Mouse (Mus musculus): Measurements from ENCODE around the gene Ebf3. TPM values are rescaled to one million over a fixed set of nuclear protein-coding genes. Genes with fewer than 3 reads are reported as not detected.

Gene Ebf3
- polyA plus RNA-seq, 1 experiment from 2014 or later = 0.02 TPM

- H3K36me3 ChIP-seq (replicated peaks) = no peaks in the 10 kb centered on the region
- ATAC-seq (ENCODE audit: insufficient read depth) = no peak
- 76% methylated on average over 4 of the region's 4 CpGs for WGBS (ENCODE audit: insufficient replicate concordance)
- no peaks in the 10 kb centered on the region for H3K27me3 ChIP-seq
- no peak overlapping the region for H3K9ac ChIP-seq
- H3K9me3 ChIP-seq (replicated peaks) = no peaks in the 10 kb centered on the region
- no peak overlapping the region for H3K4me2 ChIP-seq
- H3K4me1 ChIP-seq (replicated peaks) = no peaks in the 10 kb centered on the region
- H3K4me3 ChIP-seq (replicated peaks) = no peak overlapping the region
- no peak overlapping the region for H3K27ac ChIP-seq (replicated peaks)
These were observed 93.8 kb downstream of the Ebf3 start for GRCm38 (mm10) chr7:137220436-137220835.

- ATAC-seq (ENCODE audit: insufficient read depth) = no peak
- 64% methylated on average over 12 of the region's 12 CpGs for WGBS (ENCODE audit: insufficient replicate concordance)
- no peak overlapping the region for H3K27ac ChIP-seq (replicated peaks)
These were observed 95.5 kb downstream of the Ebf3 start for GRCm38 (mm10) chr7:137218706-137219105.

GRCm38 (mm10) chr7:137213444-137213843, 100.8 kb downstream of the Ebf3 start:
- Histone ChIP-seq H3K36me3 (replicated peaks) (no peaks in the 10 kb centered on the region), H3K9me3 (replicated peaks) (no peaks in the 10 kb centered on the region), H3K9ac (no peak overlapping the region), H3K27me3 (no peaks in the 10 kb centered on the region), H3K4me2 (no peak overlapping the region), H3K4me3 (replicated peaks) (no peak overlapping the region), H3K4me1 (replicated peaks) (no peaks in the 10 kb centered on the region), H3K27ac (replicated peaks) (no peak overlapping the region)
- ATAC-seq (ENCODE audit: insufficient read depth) = no peak
- WGBS (ENCODE audit: insufficient replicate concordance) = 21% methylated on average over 1 of the region's 1 CpGs

More at GRCm38 (mm10) chr7:137218706-137219105, 95.5 kb downstream of the Ebf3 start:
- H3K4me3 ChIP-seq (replicated peaks) = no peak overlapping the region
- H3K4me1 ChIP-seq (replicated peaks) = no peaks in the 10 kb centered on the region
- H3K9ac ChIP-seq = no peak overlapping the region
- no peak overlapping the region for H3K4me2 ChIP-seq
- H3K9me3 ChIP-seq (replicated peaks) = no peaks in the 10 kb centered on the region
- H3K27me3 ChIP-seq = no peaks in the 10 kb centered on the region
- H3K36me3 ChIP-seq (replicated peaks) = no peaks in the 10 kb centered on the region

GRCm38 (mm10) chr7:137211332-137211731, 102.9 kb downstream of the Ebf3 start:
- no peak overlapping the region for H3K4me2 ChIP-seq
- no peak overlapping the region for H3K9ac ChIP-seq
- no peaks in the 10 kb centered on the region for H3K4me1 ChIP-seq (replicated peaks)
- 40% methylated on average over 4 of the region's 4 CpGs for WGBS (ENCODE audit: insufficient replicate concordance)
- ATAC-seq (ENCODE audit: insufficient read depth) = no peak
- no peaks in the 10 kb centered on the region for H3K9me3 ChIP-seq (replicated peaks)
- no peaks in the 10 kb centered on the region for H3K27me3 ChIP-seq
- H3K27ac ChIP-seq (replicated peaks) = no peak overlapping the region
- no peaks in the 10 kb centered on the region for H3K36me3 ChIP-seq (replicated peaks)
- no peak overlapping the region for H3K4me3 ChIP-seq (replicated peaks)

GRCm38 (mm10) chr7:137209688-137210345, 104.4 kb downstream of the Ebf3 start:
- no peak overlapping the region for H3K27ac ChIP-seq (replicated peaks)
- no peaks in the 10 kb centered on the region for H3K27me3 ChIP-seq
- ATAC-seq (ENCODE audit: insufficient read depth) = no peak
- no peaks in the 10 kb centered on the region for H3K9me3 ChIP-seq (replicated peaks)
- no peak overlapping the region for H3K4me2 ChIP-seq
- H3K4me1 ChIP-seq (replicated peaks) = no peaks in the 10 kb centered on the region
- H3K36me3 ChIP-seq (replicated peaks) = no peaks in the 10 kb centered on the region
- no peak overlapping the region for H3K4me3 ChIP-seq (replicated peaks)
- 70% methylated on average over 15 of the region's 15 CpGs for WGBS (ENCODE audit: insufficient replicate concordance)
- no peak overlapping the region for H3K9ac ChIP-seq

GRCm38 (mm10) chr7:137208556-137208955, 105.7 kb downstream of the Ebf3 start:
- H3K9ac ChIP-seq = no peak overlapping the region
- H3K27me3 ChIP-seq = no peaks in the 10 kb centered on the region
- no peaks in the 10 kb centered on the region for H3K36me3 ChIP-seq (replicated peaks)
- H3K27ac ChIP-seq (replicated peaks) = no peak overlapping the region
- H3K4me1 ChIP-seq (replicated peaks) = no peaks in the 10 kb centered on the region
- H3K4me3 ChIP-seq (replicated peaks) = no peak overlapping the region
- no peaks in the 10 kb centered on the region for H3K9me3 ChIP-seq (replicated peaks)
- no peak for ATAC-seq (ENCODE audit: insufficient read depth)
- 41% methylated on average over 5 of the region's 5 CpGs for WGBS (ENCODE audit: insufficient replicate concordance)
- H3K4me2 ChIP-seq = no peak overlapping the region

- no peak overlapping the region for H3K27ac ChIP-seq (replicated peaks)
- H3K36me3 ChIP-seq (replicated peaks) = no peaks in the 10 kb centered on the region
- H3K27me3 ChIP-seq = no peaks in the 10 kb centered on the region
- no peak overlapping the region for H3K4me2 ChIP-seq
- no peak for ATAC-seq (ENCODE audit: insufficient read depth)
- no peaks in the 10 kb centered on the region for H3K9me3 ChIP-seq (replicated peaks)
- WGBS (ENCODE audit: insufficient replicate concordance) = 77% methylated on average over 21 of the region's 21 CpGs
- no peak overlapping the region for H3K4me3 ChIP-seq (replicated peaks)
- H3K9ac ChIP-seq = no peak overlapping the region
- no peaks in the 10 kb centered on the region for H3K4me1 ChIP-seq (replicated peaks)
These were observed 107.4 kb downstream of the Ebf3 start for GRCm38 (mm10) chr7:137206770-137207285.

GRCm38 (mm10) chr7:137199533-137199932, 114.7 kb downstream of the Ebf3 start:
- H3K4me3 ChIP-seq (replicated peaks) = no peak overlapping the region
- no peak overlapping the region for H3K4me2 ChIP-seq
- no peak overlapping the region for H3K27ac ChIP-seq (replicated peaks)
- no peaks in the 10 kb centered on the region for H3K27me3 ChIP-seq
- H3K4me1 ChIP-seq (replicated peaks) = no peaks in the 10 kb centered on the region
- H3K9ac ChIP-seq = no peak overlapping the region
- 68% methylated on average over 4 of the region's 4 CpGs for WGBS (ENCODE audit: insufficient replicate concordance)
- no peak for ATAC-seq (ENCODE audit: insufficient read depth)
- H3K36me3 ChIP-seq (replicated peaks) = no peaks in the 10 kb centered on the region
- H3K9me3 ChIP-seq (replicated peaks) = no peaks in the 10 kb centered on the region

GRCm38 (mm10) chr7:137198921-137199320, 115.3 kb downstream of the Ebf3 start:
- H3K36me3 ChIP-seq (replicated peaks) = no peaks in the 10 kb centered on the region
- WGBS (ENCODE audit: insufficient replicate concordance) = 81% methylated on average over 15 of the region's 15 CpGs
- no peak overlapping the region for H3K27ac ChIP-seq (replicated peaks)
- no peak for ATAC-seq (ENCODE audit: insufficient read depth)
- H3K4me2 ChIP-seq = no peak overlapping the region
- no peak overlapping the region for H3K4me3 ChIP-seq (replicated peaks)
- H3K9ac ChIP-seq = no peak overlapping the region
- H3K9me3 ChIP-seq (replicated peaks) = no peaks in the 10 kb centered on the region
- H3K4me1 ChIP-seq (replicated peaks) = no peaks in the 10 kb centered on the region
- no peaks in the 10 kb centered on the region for H3K27me3 ChIP-seq

GRCm38 (mm10) chr7:137197118-137198030, 116.9 kb downstream of the Ebf3 start:
- no peak overlapping the region for H3K4me3 ChIP-seq (replicated peaks)
- H3K27ac ChIP-seq (replicated peaks) = no peak overlapping the region
- no peaks in the 10 kb centered on the region for H3K27me3 ChIP-seq
- H3K9ac ChIP-seq = no peak overlapping the region
- WGBS (ENCODE audit: insufficient replicate concordance) = 71% methylated on average over 23 of the region's 23 CpGs
- no peaks in the 10 kb centered on the region for H3K36me3 ChIP-seq (replicated peaks)
- no peak for ATAC-seq (ENCODE audit: insufficient read depth)
- no peaks in the 10 kb centered on the region for H3K9me3 ChIP-seq (replicated peaks)
- H3K4me2 ChIP-seq = no peak overlapping the region
- H3K4me1 ChIP-seq (replicated peaks) = no peaks in the 10 kb centered on the region

- WGBS (ENCODE audit: insufficient replicate concordance) = 63% methylated on average over 6 of the region's 6 CpGs
- no peak overlapping the region for H3K27ac ChIP-seq (replicated peaks)
- no peak for ATAC-seq (ENCODE audit: insufficient read depth)
- H3K4me3 ChIP-seq (replicated peaks) = no peak overlapping the region
- H3K9me3 ChIP-seq (replicated peaks) = no peaks in the 10 kb centered on the region
- no peaks in the 10 kb centered on the region for H3K4me1 ChIP-seq (replicated peaks)
- no peaks in the 10 kb centered on the region for H3K27me3 ChIP-seq
- no peaks in the 10 kb centered on the region for H3K36me3 ChIP-seq (replicated peaks)
- no peak overlapping the region for H3K4me2 ChIP-seq
- H3K9ac ChIP-seq = no peak overlapping the region
These were observed 117.7 kb downstream of the Ebf3 start for GRCm38 (mm10) chr7:137196536-137196935.
